Mouse (Mus musculus) kidney, postnatal 14 days (tissue): ENCODE data around the gene Cabs1.

Experiments
- DNase-seq: peaks from one replicate; pipeline ENCODE4 v3.0.0; 2022; ENCODE audit warnings: mixed read lengths

Gene Cabs1

DNA sequence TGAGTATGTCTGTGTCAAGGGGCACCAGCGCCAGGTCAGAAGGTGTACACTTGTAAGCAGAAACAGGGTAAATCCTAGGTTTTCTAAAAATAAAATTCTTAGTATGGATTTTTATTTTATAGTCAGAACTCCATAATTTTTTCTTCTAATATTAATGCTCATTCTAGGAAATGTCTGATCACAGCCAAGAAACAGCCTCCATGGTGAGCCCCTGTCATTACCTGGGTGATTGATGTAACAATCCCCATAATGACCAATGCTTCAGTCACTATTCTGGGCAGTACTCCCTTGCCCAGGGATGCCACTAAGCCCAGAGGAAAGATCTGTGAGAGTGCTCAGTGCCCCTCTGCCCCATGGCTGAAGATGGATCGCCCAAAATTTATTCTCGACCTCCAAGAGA lies at the start of gene Cabs1:
Gene Cabs1 (plus strand): TSS at position 301 of the 400 bp plus-strand sequence.
- DNase-seq, result no peak

DNA sequence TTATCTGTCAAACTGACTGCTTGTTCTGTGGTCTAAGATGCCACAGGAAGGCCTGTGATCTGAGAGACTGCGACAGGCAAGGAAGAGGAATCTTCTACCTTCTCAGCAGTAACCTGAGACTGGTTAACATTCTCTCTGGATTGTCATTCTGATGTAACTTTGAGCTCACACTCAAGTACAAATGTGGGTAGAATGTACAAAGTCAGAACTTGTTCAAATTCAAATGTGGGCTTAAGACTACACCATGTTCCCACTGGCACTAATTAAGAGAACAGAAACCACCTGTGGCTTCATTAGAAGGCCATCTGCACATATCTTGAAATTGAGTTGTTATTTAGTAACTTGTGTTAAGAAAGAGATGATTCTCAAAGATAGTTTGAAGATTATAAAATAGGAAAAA lies 47.6 kb upstream of the Cabs1 start:
- DNase-seq, result no peak

DNA sequence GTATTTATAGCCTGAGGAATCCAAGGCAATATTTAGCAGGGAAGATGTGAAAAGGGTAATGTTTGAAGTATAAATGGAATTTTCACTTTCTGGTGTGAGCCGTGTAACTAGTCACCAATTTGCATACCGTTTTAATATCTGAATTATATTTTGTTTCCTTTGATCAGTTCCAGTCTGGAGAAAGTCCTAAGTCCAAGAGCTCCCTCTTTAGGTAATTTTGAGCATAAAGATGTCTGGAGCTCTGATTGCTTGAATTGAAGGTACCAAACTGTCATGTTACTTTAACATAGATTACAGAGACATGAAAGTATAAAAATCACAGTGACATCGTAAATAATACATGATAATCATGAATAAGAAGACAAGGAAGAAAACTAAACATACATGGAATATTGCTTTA lies 38.5 kb upstream of the Cabs1 start:
- DNase-seq, result no peak

DNA sequence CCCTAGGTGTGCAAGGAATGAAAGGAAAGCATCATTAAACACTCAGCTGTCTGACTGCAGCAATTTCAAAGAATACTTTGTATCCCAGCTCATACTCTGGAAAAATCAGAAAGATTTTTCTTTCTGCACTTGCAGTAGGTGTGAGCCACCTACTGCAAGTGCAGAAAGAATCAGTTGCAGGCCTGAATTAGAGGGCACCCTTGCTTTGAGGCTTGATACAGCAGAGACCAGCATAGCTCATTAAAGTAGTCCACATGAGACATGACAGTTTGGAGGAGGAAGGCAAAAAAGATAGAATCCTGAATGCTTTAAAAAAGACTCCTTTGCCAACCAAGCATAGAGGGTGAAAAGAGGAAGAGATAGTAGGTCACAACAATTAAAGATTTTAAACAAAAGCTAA lies 36.7 kb upstream of the Cabs1 start:
- DNase-seq, result no peak

DNA sequence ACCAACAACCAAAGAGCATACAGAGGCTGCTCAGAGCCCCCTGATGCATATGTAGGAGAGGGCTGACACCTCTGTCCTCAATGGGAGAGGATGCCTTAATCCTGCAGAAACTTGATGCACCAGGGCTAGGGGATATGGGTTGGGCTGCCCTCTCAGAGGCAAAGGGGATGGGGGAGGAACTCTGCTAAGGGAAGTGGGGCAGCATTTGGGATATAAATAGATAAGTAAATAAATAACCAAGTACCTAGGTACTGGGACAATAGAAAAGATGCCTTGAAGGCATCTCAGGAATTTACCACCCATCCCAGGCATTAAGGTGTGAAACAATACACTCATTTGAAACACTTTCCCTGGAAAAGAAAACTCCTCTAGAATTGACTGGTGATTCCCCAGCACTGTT lies 27.4 kb upstream of the Cabs1 start:
- no peak for DNase-seq

DNA sequence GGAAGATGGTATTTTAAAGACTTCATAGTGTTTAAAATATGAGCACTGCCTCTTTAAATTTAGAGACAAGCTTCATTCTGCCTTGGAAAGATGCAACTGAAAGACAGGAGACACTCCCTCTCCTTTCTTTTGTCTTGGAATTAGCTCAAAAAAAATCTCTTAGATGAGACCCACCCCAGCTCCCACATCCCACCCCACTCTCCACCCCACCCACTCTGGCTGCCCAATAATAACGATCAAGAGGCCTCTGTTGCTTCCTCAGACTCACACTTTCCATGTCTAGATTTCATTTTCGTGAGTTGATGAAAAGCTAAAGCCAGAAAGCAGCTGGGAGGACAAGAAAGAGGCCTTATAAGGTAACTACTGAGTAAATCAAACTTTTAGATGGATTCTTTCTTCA lies 10.0 kb upstream of the Cabs1 start, which contains the start of the genes 2310003L06Rik and Gm28434:
Gene 2310003L06Rik (plus strand): TSS at position 259 of the 400 bp plus-strand sequence.
Gene Gm28434 (plus strand): TSS at position 317 of the 400 bp plus-strand sequence.
- no peak for DNase-seq

DNA sequence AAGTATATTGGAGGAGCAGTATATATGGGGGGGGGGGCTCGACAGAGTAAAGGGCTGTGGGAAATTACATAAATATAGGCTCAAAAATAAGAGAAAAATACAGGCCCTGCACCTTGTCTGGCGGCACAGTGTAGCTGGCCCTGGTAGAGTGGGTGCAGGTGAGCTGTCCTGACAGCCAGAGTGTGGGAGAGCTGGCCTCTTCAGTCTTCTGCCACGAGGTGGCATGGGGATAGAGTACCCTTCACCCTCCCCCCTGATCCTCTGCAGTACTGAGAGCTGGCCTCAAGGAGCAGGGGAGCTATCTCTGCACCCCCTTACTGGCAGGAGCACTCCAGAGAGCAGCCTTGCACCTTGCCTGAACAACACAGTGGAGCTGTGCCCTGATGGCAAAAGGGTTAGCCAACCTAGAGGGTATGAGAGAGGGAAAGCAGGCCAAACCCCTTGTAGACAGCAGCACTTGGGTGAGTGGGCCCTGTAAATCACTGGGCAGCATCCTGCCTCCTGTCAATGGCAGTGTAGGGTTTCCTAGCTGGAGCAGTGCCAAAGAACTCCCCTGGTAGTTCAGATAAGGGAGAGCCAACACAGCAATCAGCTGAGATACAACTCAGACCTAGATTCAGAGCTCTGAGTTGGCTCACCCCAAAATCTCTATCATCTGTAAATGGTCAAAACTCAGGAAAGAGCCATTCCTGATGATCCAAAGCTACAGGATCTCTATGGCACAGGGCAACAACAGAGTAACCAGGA lies 3.4 kb downstream of the Cabs1 start:
- DNase-seq, result no peak

DNA sequence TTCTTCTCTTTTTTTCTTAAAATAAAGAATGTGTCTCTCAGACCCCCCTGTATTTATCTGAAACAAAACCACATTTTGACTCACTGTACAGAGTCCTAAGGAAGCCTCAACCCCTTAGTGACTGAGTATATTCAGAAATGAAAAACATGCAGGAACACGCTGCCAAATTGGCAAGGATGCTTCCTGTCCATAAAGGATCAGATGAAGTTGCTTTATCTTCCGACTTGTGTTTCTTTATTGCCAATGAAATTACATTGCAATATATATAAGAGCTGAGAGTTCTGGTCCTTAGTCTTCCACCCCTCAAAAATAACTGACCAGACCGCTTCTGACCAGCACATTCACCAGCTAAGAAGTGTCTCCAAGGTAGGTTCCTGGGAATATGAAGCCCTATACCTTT lies 23.0 kb downstream of the Cabs1 start, which contains the start of gene Smr3a:
Gene Smr3a (plus strand): TSS at position 301 of the 400 bp plus-strand sequence.
- DNase-seq, result no peak

DNA sequence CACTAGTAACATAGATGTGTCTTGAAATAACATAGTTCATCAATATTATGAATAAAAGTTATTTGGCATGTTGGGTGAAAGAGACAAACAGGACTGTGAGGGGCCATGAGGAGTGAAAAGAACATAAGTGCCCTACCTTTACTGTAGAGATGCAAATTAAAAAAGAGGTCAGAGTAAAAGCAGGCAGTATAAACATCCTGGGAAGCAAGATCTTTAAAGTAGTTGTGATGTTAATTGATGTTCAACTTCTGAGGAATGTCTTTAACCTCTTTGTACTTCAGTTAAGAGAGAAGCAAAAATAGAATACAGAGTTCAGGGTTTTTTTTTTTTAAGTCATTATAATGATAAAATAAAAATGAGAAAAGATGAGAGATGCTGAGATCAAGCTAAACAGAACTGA lies 26.0 kb downstream of the Cabs1 start:
- no peak for DNase-seq
